Comparison of ENCODE assay signal across 8 mouse cellular contexts in the genomic region with DNA sequence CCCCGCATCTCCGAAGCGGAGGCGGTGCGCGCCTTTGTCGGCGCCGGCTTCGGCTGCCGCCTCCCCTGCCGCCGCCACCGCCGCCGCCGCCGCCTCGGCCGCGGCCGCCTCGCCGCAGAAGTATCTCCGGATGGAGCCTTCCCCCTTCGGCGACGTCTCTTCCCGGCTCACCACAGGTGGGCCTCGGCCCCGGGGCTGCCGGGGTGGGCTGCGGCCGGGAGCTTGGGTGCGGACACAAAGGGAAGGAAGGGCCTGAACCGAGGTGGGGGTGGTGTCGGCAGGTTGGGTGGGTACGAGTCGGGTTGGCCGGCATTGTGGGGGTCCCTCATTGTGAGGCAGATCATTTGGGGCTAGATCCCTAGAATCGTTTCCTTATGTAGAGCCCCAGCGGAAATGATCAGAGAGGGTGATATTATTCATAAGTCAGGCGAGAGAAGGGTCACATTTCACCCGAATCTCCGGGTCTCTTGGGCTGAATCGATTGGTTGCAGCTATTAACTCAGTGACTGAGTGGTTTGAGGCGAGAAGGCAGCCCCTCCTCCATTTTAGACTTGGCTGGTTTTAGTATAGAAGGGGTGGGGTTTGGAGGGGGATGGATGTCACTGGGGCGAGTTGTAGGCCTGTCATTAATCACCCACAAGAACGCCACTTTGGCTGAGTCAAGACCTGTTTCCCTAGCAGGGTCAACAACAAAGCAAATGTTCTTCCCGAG. TPM values are rescaled to one million over a fixed set of nuclear protein-coding genes. Genes with fewer than 3 reads are reported as not detected.
A peak's percentile ranks its signal among the peaks of the same experiment; 100 is the strongest.
DNase-seq lines count a peak whose midpoint lies in the region; ATAC-seq lines count a peak whose summit lies in the region.

No protein-coding gene starts in this region.

- peak; percentile 69 for ATAC-seq in hindbrain, embryonic 15.5 days (ENCODE audit: low FRiP score, low read depth)
- peak; percentile 81 for ATAC-seq in limb, embryonic 11.5 days (ENCODE audit: insufficient number of reproducible peaks, low FRiP score, low TSS enrichment, low read depth)
- peak; percentile 70 for ATAC-seq in midbrain, embryonic 12.5 days (ENCODE audit: low FRiP score, low read depth)

- H3K4me3 ChIP-seq in hindbrain, embryonic 15.5 days, result peak overlapping the region; percentile 75
- peak overlapping the region; percentile 93 for H3K4me3 ChIP-seq in limb, embryonic 11.5 days (ENCODE audit: low read depth, low read length)
- peak overlapping the region; percentile 99 for H3K4me3 ChIP-seq in midbrain, embryonic 12.5 days

- peak overlapping the region; percentile 95 for H3K27ac ChIP-seq in hindbrain, embryonic 15.5 days (replicated peaks)
- peak overlapping the region; percentile 91 for H3K27ac ChIP-seq in limb, embryonic 11.5 days (replicated peaks; ENCODE audit: low read depth, low read length)
- H3K27ac ChIP-seq in midbrain, embryonic 12.5 days (replicated peaks), result peak overlapping the region; percentile 95

- no peaks in the 10 kb centered on the region for H3K9me3 ChIP-seq in hindbrain, embryonic 15.5 days
- H3K9me3 ChIP-seq in limb, embryonic 11.5 days (ENCODE audit: control insufficient read depth, low read length), result no peaks in the 10 kb centered on the region
- no peaks in the 10 kb centered on the region for H3K9me3 ChIP-seq in midbrain, embryonic 12.5 days

- no peaks in the 10 kb centered on the region for H3K36me3 ChIP-seq in hindbrain, embryonic 15.5 days
- no peaks in the 10 kb centered on the region; the same call in 1 of the 2 replicates for H3K36me3 ChIP-seq in limb, embryonic 11.5 days (ENCODE audit: control insufficient read depth, insufficient read depth, low read length)
- H3K36me3 ChIP-seq in midbrain, embryonic 12.5 days, result no peaks in the 10 kb centered on the region

- H3K27me3 ChIP-seq in hindbrain, embryonic 15.5 days, result no peaks in the 10 kb centered on the region
- H3K27me3 ChIP-seq in limb, embryonic 11.5 days (ENCODE audit: control insufficient read depth, insufficient read depth, low read length), result no peaks in the 10 kb centered on the region
- no peaks in the 10 kb centered on the region for H3K27me3 ChIP-seq in midbrain, embryonic 12.5 days

- peak overlapping the region; percentile 70 for H3K4me2 ChIP-seq in hindbrain, embryonic 15.5 days
- H3K4me2 ChIP-seq in limb, embryonic 11.5 days (ENCODE audit: low read depth, severe bottlenecking), result peak overlapping the region; percentile 63
- H3K4me2 ChIP-seq in midbrain, embryonic 12.5 days (replicated peaks), result peak overlapping the region; percentile 77

- under 1% methylated on average over 44 of the region's 50 CpGs for WGBS in hindbrain, embryonic 15.5 days
- 0% methylated on average over 44 of the region's 50 CpGs for WGBS in limb, embryonic 11.5 days
- WGBS in midbrain, embryonic 12.5 days, result under 1% methylated on average over 46 of the region's 50 CpGs

- peaks cover 40% of the 10 kb centered on the region for H3K4me1 ChIP-seq in hindbrain, embryonic 15.5 days (replicated peaks)
- no peaks in the 10 kb centered on the region for H3K4me1 ChIP-seq in limb, embryonic 11.5 days (ENCODE audit: control insufficient read depth, insufficient read depth, low read length)
- peaks cover 27% of the 10 kb centered on the region for H3K4me1 ChIP-seq in midbrain, embryonic 12.5 days

- peak overlapping the region; percentile 98 for H3K9ac ChIP-seq in hindbrain, embryonic 15.5 days
- peak overlapping the region; percentile 95 for H3K9ac ChIP-seq in limb, embryonic 11.5 days (ENCODE audit: low read length)
- H3K9ac ChIP-seq in midbrain, embryonic 12.5 days (replicated peaks), result peak overlapping the region; percentile 99

- DNase-seq in right cerebral cortex, postnatal 10 days (ENCODE audit: low spot score in 2 of 2), result peak; percentile 46 to 66
- DNase-seq in right cerebral cortex, postnatal 36 days (ENCODE audit: low spot score in 2 of 2), result no peak
- peak; percentile 37 to 48 for DNase-seq in cerebellum, postnatal 36 days
- peak; percentile 62 for DNase-seq in gastrocnemius, adult 18-20 months (ENCODE audit: low spot score)
- peak; percentile 74 for DNase-seq in limb, embryonic 11.5 days (ENCODE audit: low spot score)
- DNase-seq in spleen, postnatal 4 days (ENCODE audit: low spot score in 2 of 2), result peak; percentile 39 to 76

RNA-seq across cellular contexts. Expression of a gene that starts 0.5 kb away (rescaled TPM):
- total RNA-seq in gastrocnemius, adult 18-20 months (2021), result 10 to 100 TPM; 48.1 to 48.6 TPM
- 89.8 and 94.8 TPM in 2 replicates for polyA plus RNA-seq in hindbrain, embryonic 15.5 days (2015; fragmentation: Nextera tagmentation; extraction: Ambion mirVana)
- polyA plus RNA-seq in limb, embryonic 11.5 days (2014; fragmentation: Nextera tagmentation; extraction: Ambion mirVana), result 77.8 and 84.0 TPM in 2 replicates
- polyA plus RNA-seq in midbrain, embryonic 12.5 days (2016; fragmentation: Nextera tagmentation; extraction: Ambion mirVana), result 122 and 139 TPM in 2 replicates

Comparison
In these comparisons a context has a peak if more than half of its experiments do, and no peak if none do; other contexts are left out.
1. DNase-seq: peak in right cerebral cortex, postnatal 10 days (2 of 2), cerebellum, postnatal 36 days (2 of 2), gastrocnemius, adult 18-20 months (single experiment), limb, embryonic 11.5 days (single experiment) and spleen, postnatal 4 days (2 of 2); none in right cerebral cortex, postnatal 36 days (0 of 2).
2. Peak in every context shown above with its lines, with median percentiles within 50 percentile points of each other: ATAC-seq, H3K27ac ChIP-seq, H3K4me2 ChIP-seq, H3K4me3 ChIP-seq and H3K9ac ChIP-seq.